Mouse (Mus musculus): ENCODE measurements at regions not wholly inside any gene's neighbourhood (a gene's known extent, or its start where the extent isn't known, plus 50 kb on each side); places are given as distances from the start of the nearest gene placed in this dataset.
"Not testable (repeated sequence)": the region's sequence is repeated elsewhere in the genome, so short reads cannot be mapped to it uniquely, and the experiment has no call there.

DNA sequence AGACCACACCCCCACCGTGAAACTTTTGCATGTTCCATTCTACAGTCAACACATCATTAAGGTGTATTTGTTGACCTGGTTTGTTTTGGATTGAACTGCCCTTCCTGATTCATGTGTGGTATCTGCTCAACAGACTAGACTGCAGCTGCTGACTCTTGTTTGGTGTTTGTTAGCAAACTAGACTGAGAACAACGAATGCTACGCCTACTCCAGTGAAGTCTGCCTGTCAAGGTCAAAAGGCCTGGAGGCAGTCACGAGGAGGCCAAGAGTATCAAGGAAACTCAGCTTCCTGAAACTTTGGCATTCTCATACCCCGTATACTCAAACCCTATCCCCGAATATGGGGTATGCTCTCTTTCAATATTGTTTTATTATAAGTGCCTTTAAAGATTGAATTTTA is 194.2 kb upstream of the Spin1 start:
- not testable (repeated sequence) for ATAC-seq (replicated peaks; ENCODE audit: poor library complexity, severe bottlenecking)

DNA sequence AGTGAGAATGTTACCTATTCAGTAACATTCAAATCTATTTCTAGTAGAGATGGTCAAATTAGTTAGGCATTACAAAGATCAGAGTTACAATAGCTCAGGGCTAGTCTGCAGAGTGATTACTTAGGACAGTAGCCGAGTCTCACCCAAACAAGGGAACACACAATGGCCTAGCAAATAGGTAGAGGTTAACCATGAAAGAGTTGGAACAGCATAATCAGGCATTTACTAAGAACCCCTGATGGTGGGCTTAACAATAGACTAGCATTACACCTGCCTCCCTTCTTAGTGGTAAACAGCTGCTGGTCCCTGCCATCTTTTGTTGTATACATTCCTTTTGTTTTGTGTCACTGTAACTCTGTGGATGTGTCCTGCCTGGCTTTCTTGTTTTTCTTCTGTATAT is 193.8 kb upstream of the Spin1 start:
- no peak for ATAC-seq (replicated peaks; ENCODE audit: poor library complexity, severe bottlenecking)

DNA sequence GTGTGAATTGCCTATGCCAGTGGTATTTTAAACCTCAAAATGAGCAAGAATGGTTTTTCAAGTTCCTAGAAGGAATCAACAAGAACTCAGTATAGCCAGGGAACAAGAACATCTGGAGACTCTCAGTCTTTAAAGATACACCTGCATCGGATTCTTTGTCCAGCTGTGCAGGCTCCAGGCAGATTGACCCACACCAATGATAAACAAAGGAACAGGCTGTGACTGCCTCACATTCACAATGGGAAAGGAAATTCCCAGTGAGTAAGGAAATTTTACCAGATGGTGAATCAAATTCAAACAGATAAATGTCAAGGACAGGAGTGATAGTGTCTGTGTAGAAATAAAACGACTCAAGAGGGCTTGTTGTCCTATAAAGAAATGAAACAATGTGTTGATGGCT is 187.9 kb upstream of the Spin1 start:
- ATAC-seq (replicated peaks; ENCODE audit: poor library complexity, severe bottlenecking): not testable (repeated sequence)

DNA sequence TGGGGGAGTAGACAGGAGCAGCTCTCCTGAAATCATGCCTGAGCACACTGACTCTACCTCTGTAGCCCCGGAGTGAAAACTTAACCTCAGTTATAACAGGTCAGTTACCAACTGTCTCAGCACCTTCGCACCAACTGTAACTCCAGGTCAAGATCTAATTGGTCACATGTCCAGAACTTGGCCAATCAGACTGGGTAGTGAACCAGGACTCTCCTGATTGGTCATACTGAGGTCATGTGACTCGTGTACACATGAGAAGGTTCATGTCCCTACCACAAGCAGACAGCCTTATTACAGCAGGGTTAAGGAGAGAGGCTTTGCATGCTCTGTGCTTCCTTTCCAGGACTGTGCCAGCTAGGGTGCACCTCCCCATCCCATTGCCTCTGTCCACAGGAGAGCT is 166.7 kb upstream of the Spin1 start:
- ATAC-seq (replicated peaks; ENCODE audit: poor library complexity, severe bottlenecking): not testable (repeated sequence)

DNA sequence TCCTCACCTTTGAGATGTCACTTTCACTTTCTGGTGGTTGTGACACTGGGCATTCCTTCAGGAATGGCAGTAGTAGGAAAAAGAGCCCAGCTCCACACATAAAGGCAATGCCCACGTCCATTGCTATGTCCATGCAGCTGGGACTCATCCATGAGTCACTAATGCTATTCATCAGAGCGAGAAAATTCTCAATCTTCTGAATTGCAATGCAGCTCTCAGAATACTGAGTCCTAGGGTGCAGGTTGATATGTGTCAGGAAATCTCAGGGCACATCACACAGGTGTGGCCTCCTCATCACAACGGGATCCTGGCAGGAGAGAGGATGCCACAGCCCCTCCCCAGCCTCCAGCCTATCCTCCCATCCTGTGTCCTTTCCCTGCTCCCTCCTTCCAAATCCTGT is 158.1 kb upstream of the Spin1 start:
- ATAC-seq (replicated peaks; ENCODE audit: poor library complexity, severe bottlenecking): no peak

DNA sequence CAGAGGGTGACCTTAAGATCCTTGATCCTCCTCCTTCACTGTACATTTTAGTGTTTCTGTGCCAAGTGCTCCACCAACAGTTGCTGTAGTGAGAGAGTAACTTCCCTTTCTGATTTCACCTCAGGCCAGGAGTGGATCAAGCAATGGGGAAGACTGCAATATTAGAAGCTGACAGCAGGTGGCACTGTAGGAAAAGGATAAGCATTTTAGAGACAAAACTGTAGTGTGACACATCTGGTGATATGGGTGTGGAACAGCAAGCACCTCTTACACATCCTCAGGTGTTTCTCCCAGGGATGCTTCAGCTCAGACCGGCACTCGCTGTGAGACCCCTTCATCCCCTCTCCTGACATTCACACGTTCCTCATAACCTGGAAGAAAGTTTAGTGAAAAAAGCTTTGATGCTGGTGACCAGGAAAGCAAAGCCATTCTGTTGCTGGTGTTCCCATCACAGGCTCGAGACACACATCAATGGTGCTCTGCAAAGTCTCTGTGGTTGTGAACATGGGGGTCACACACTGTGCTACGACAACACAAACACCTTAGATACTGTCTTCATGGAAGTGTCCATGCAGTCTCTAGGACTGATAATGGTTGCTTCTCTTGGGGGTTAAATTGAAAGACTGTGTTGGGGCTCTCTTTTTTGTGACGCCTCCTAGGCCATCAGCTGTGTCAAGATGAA is 151.0 kb upstream of the Spin1 start:
- ATAC-seq (replicated peaks; ENCODE audit: poor library complexity, severe bottlenecking): peak; percentile 96

DNA sequence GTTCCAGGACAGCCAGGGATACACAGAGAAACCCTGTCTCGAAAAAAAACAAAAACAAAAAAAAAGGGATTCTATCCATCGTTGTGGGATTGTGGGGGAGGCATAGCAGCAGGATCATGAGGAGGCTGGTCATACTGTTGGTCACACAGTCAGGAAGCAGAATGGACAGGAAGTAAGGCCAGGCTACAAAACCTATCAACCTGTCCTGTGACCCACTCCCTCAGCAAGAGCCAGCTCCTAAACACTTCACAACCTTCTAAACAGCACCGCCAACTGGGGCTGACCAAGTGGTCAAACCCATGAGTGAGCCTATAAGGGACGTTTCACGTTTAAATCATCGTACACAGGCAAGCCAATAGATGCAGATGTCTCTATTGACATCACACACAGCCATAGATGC is 146.0 kb upstream of the Spin1 start:
- ATAC-seq (replicated peaks; ENCODE audit: poor library complexity, severe bottlenecking): no peak

DNA sequence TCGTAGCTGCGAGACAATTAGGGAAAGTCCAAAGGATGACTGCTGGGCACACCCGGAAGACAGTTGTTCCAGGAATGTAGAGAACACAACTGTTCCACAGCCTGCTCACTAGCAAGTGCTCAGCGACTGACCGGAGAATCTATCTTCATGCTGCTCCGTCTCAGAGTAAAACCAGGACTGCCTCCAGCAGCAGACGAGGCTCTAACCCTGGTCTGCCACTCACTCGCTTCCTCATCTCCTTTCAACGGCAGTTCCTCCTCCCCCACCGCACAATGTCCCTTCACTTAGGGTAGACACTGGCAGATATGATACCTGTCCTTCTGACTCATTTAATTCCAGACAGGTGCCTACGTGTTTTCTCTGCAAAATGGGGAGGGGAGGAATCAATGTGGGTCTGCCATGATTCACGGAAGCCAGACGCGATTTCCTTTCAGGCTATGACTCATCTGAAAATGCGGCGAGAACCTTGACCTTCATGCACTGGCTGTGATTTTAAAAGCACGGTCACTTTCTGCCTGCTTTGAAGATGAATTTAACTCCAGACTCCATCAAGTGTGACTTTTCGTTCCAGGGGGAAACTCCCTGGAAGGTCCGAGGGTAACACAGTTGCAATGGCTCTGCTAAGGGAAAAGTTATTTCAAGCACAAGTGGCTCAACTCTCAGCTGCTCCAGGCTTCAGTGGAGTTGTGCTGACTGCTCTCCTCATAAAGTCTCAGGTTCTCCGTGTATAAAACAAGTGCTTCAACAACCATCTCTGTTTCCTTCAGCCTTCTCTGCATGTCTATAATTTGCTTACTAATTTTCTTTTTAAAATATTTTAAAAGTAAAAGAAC is 142.4 kb upstream of the Spin1 start:
- ATAC-seq (replicated peaks; ENCODE audit: poor library complexity, severe bottlenecking): no peak; the same call in 1 of the 2 replicates

DNA sequence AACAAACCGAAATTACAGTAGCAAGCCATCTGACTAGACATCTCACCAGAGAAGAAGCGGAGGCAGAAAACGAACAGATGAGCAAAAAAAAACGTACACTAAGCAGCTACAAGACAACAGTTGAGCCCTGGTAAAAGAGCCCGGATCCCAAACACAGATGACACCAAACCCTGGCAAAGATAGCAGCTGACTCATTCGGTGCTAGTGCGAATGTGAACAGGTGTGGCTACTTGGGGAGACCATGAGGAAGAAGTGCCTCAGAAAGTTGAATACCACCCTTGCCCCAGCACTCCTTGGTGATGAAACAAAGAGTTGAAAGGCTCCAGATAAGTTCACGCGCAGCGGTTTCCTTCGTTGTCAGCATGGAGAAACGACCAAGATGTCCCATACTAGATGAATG is 139.8 kb upstream of the Spin1 start:
- no peak for ATAC-seq (replicated peaks; ENCODE audit: poor library complexity, severe bottlenecking)

DNA sequence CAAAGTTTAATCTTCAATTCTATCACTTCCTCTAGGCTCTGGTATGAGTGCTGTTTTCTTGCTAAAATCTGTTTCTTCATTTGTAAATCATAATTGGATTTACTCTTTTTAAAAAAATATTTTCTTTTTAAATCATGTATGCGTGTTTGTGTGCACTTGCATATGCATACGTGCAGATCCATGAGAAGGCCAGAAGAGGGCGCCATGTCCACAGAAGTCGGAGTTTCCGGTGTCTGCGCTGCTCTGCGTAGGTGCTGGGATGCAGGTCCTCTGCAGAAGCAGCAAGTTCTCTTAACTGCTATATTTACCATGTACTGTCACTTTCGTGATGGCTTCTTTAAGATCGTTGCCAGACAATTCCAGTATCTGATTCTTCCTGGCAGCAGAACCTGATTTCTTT is 136.6 kb upstream of the Spin1 start:
- peak; percentile 71 for ATAC-seq (replicated peaks; ENCODE audit: poor library complexity, severe bottlenecking)

DNA sequence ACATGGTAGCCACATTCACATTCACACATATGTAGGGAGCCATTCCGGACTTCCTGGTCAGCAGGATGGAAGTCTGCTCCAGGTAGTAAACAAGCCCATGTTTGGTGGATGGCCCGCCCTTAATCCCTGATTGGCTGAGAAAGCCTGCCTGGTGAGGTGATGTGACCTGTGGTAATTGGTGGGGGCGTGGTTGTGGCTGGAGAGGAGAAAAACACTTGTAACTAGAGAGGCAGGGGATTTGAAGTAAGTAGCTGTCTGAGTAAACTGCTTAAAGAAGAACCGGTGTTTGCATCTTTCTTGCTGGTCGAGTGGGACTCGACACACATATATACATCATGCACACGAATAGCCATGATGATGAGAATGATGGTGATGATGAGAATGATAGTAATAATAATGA is 135.6 kb upstream of the Spin1 start:
- not testable (repeated sequence) for ATAC-seq (replicated peaks; ENCODE audit: poor library complexity, severe bottlenecking)

DNA sequence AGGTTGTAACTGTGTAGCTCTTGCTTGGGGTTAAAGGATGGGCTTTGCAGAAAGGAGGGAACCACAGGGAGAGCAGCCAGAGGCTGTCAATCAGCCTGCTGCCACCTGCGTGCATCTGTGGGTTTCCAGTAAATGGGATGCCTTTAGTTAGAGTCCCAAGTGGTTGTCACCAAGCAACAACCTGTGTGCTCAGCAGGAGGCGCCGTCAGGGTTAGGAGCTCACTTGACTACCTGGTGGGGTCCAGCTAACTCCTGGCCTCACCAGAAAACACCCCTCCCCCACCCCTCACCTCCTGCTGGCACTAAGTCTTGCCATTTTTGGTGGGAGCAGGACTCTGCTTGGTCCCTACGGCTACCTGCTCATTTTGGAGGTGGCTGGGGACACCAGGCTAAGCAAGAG is 135.0 kb upstream of the Spin1 start:
- no peak for ATAC-seq (replicated peaks; ENCODE audit: poor library complexity, severe bottlenecking)

DNA sequence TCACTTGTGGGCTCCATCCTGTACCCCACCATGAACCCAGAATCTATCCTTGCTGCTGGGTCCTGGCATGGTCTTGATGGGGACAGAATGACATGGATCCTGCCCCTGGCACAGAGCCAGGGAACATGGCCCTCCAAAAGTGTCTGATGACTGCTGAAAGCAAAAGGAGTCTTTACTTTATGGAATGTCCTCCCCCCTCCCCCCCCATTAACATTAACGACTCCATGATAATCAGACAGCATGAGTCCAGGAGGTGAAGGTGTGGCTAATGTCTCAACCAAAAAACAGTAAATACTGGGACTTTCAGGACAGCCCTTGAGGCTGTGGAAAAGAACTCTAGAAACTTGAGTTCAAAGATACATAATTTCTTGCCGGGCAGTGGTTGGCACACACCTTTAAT is 133.9 kb upstream of the Spin1 start:
- ATAC-seq (replicated peaks; ENCODE audit: poor library complexity, severe bottlenecking): no peak

DNA sequence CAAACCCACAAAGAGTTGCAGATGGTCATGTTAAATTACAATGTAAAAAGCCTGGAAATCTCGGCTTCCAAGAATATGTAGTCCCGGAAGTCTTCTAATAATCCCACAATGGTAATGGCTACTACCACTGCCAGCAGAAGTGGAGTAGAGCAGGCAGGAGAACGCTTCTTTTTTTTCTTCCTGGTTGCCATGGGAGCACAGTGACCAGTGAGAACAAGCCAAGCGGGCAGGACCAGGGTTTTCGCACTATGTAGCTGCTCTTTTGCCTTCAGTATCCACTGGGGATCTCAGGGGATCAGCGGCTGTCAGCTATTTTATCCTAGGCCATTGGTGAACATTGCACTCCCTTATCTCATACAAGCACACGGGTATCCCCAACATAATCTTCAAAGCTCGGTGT is 127.3 kb upstream of the Spin1 start:
- ATAC-seq (replicated peaks; ENCODE audit: poor library complexity, severe bottlenecking): no peak

DNA sequence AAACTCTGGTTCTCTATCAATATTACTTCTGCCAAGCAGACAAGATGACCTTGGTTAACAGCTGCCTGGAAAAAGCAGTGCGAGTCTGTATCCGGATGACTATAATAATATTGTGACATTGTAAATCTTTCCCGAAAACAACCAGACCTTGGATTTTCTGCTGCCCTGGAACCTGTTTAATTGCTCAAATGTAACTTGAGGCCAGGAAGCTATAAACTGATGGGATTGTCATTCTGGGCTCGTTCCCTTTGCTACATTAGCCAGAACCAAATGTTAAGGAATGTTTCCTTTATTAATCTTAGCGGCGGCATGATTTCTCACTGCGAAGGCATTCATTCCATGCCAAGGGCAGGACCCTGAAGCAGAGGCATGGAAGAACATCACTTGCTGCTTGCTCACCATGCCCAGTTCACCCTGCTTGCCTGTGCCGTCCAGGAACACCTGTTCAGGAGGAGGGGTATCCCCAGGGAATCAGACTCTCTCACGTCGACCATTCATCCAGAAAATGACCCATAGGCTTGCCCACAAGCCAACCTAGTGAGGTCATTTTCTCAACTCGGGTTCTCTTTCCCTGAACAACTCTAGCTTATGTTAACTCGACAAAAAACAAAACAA is 125.3 kb upstream of the Spin1 start:
- no peak for ATAC-seq (replicated peaks; ENCODE audit: poor library complexity, severe bottlenecking)

DNA sequence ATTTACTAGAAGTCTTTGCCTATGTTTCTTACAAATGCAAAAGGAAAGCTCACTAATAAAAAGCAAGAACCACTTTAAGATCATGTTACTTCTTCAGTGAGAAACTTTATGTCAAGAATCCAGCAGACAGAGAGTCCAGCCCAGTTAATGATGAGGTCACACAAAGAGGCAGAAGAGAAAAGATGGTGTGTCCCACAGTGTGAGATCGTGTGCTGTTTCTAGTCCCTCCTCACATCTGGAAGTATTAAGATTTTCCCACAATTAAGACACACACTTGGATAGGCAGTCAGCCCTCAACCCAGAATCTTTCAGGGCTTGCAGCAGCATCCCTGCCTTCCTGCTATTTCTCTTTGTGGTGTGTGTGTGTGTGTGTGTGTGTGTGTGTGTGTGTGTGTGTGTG is 118.7 kb upstream of the Spin1 start:
- no peak for ATAC-seq (replicated peaks; ENCODE audit: poor library complexity, severe bottlenecking)

DNA sequence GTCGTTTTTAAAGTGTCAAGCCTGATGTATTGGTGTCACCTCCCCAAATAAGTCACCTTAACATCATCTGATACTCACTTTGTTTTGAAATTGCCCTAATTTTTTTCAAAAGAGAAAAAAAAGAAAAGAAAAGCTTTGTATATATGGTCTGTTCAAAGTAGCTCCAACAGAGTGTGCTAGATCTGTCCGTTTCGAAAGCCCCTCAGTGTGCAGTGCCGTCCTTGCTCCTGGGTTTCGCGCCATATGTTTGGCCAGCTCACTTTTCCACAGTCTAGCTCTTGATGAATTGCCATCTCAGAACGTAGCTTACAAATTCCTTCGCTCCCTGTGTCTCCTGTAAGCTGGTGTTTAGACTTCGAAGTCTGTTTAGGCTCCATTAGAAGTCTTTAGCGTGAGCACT is 117.7 kb upstream of the Spin1 start:
- no peak for ATAC-seq (replicated peaks; ENCODE audit: poor library complexity, severe bottlenecking)

DNA sequence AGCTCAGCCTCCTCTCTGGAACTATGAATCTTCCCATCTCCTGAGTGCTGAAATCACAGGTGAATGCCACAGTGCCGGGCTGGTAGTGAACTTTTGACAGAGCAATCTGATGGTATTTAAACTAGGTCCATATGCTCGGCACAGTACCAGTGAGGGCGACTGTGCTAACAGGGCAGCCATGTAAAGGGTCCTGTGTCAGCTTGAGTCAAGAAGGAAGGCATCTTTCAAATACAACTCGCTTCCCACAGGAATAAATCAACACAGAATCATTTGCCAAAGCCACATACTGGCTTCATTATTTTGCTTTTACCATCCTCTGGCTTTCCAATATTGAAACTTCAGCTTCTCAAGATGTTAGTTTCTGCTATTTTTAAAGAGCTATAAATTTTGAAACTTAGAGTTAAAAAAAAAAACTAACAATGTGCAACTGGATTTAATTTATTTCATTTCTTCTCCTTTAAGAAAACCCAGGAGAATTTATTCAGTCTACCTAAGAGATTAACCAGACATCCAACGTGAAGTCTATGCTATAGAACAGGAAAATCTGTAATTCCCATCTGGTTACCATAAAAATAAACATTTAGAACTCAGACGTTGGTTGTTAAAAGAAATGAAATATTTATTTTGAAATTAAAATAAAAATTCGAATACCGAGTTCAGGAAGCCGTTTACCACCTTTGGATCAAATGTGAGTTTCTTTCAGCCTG is 108.8 kb upstream of the Spin1 start:
- ATAC-seq (replicated peaks; ENCODE audit: poor library complexity, severe bottlenecking): no peak

DNA sequence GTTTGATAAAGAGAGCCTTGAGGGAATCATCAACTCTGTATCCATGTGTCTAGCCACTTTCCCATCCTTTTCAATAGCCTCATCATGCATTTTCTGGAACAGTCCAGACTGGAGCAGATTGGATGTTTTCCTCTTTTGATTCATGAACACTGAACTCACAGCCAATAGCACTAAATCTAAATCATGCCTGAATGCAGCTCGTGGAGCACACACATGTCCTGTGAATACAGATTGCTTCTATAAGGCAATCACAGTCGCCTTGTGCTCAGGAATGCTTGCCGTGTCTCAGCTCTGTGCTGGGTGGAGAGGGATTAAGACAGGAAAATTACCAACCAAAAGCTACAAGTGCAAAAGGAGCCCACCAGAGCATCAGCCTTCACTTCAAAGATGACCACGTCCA is 100.9 kb upstream of the Spin1 start:
- no peak for ATAC-seq (replicated peaks; ENCODE audit: poor library complexity, severe bottlenecking)

DNA sequence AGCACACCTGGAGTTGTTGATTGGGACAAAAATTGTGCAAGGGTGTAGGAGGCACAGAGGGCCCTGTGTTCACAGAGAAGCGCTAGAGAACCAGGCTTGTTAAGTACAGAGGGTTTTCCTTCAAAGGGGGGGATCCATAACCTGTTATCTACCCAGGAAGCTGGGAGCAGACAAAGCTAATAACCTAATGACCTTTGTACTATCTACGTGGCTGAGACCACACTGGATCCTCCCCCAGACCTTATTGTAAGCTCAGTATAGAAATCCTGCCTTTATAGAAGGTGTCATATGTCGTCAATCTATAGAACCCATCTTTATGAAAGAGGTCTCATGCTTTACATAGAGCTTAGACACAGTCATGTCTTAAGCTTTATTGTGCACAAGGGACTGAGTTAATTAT is 95.9 kb upstream of the Spin1 start:
- no peak for ATAC-seq (replicated peaks; ENCODE audit: poor library complexity, severe bottlenecking)

DNA sequence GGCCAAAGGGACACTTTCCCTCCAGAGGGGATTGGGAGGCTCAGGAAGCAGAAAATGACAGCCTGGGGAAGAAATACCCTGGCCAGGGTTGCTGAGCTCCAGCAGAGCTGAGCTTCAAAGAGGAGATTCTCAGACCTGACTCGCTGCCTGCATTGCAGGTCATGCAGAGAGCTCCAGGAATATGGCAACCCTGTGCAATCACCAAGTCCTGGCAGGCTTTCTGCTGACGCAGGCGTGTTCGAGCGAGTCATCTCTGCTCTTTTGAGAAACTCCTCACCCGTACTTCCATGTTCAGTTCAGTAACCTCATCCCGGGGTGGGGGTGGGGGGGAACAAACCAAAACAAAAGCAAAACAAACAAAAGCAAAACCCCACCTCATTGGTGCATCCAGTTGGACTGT is 89.9 kb upstream of the Spin1 start:
- ATAC-seq (replicated peaks; ENCODE audit: poor library complexity, severe bottlenecking): no peak
